15 mouse cellular contexts compared by ENCODE assay signal in the genomic region with DNA sequence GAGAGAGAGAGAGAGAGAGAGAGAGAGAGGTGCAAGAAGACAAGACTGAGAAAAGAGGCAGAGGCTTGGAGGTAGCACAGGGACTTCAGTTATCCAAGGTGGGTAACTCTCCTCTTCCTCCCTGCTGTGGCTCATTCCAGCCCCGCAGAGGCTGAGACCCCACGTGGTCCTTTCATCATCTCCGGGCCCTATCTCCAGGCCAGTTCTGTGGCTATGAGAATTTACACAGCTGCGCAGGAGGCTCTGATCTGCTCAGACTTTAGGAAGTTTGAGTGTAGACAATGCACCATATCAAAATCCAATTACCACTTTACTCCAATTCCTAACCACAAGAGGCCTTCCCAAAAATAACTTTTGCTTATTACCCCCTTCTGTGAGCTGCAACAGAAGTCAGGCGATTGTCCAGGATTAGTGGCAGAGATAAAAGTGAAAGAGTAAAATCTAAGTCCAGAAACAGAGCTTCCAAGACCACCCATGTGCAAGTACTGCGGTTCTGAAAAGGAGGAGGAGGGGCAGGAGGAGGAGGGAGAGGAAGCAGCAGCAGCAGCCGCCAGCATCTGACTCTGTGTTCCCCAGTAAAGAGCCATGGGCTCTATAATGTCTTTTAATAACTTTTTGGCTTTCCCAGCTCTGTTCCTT. TPM values are rescaled to one million over a fixed set of nuclear protein-coding genes. Genes with fewer than 3 reads are reported as not detected.
DNase-seq lines count a peak whose midpoint lies in the region; ATAC-seq and TF ChIP-seq lines count a peak whose summit lies in the region.
"Had no signal": no experiment of that assay in that cellular context is flagged by ENCODE, and none has a peak within 500 bp of the region (broad histone marks: within the 10 kb centered on the region; RNA-seq: fewer than 3 reads in every experiment).

No protein-coding gene starts in this region.

- DNase-seq in forebrain, embryonic 14.5 days (ENCODE audit: low spot score), result peak; percentile 32
- peak; percentile 34 for DNase-seq in kidney, postnatal 10 days
- DNase-seq in kidney, adult 2 months, result no peak
- peak; percentile 53 for DNase-seq in embryo, embryonic 9.5 days (ENCODE audit: extremely low spot score)
- peak; percentile 41 for DNase-seq in mesoderm, embryonic 11.5 days (ENCODE audit: low read depth, low spot score)
- no peak for DNase-seq in cerebellum, adult 11-12 months
- DNase-seq in gastrocnemius, postnatal 36 days, result no peak
- DNase-seq: adrenal gland, postnatal 36 days; cerebellum, adult 9-11 months; heart, postnatal 14 days; right cerebral cortex, postnatal 14 days had no signal

- H3K9me3 ChIP-seq in forebrain, embryonic 14.5 days (replicated peaks; ENCODE audit: control insufficient read depth, low read length), result no peaks in the 10 kb centered on the region
- no peaks in the 10 kb centered on the region for H3K9me3 ChIP-seq in forebrain, embryonic 12.5 days
- H3K9me3 ChIP-seq: forebrain, embryonic 13.5 days had no signal

- H3K4me2 ChIP-seq in forebrain, embryonic 14.5 days (ENCODE audit: low read length), result no peak overlapping the region
- H3K4me2 ChIP-seq in forebrain, embryonic 12.5 days, result no peak overlapping the region
- H3K4me2 ChIP-seq: forebrain, embryonic 13.5 days had no signal

- 7% methylated on average over 7 of the region's 7 CpGs for WGBS in forebrain, embryonic 14.5 days
- WGBS in forebrain, embryonic 12.5 days, result 2% methylated on average over 7 of the region's 7 CpGs
- WGBS in kidney, adult 2 months, result 60% methylated on average over 7 of the region's 7 CpGs

- no peaks in the 10 kb centered on the region for H3K27me3 ChIP-seq in forebrain, embryonic 14.5 days (replicated peaks; ENCODE audit: control insufficient read depth, insufficient read depth, low read length)
- peaks cover 14% of the 10 kb centered on the region for H3K27me3 ChIP-seq in forebrain, embryonic 12.5 days
- H3K27me3 ChIP-seq in kidney, adult 2 months (replicated peaks; ENCODE audit: control insufficient read depth, insufficient read depth, low read length), result no peaks in the 10 kb centered on the region

- TF ChIP-seq POLR2A in kidney, adult 2 months (IDR thresholded peaks at IDR 0.05; ENCODE audit: low read depth, low read length), result no peak

- no peak for TF ChIP-seq CTCF in kidney, adult 2 months (conservative IDR thresholded peaks at IDR 0.05; ENCODE audit: insufficient read depth, insufficient read length, low read depth, low read length)

- intact Hi-C loops in gastrocnemius, postnatal 36 days (cut with DNase I), result no loop called here

- H3K4me3 ChIP-seq in forebrain, embryonic 14.5 days (ENCODE audit: low read depth, low read length), result no peak overlapping the region
- H3K4me3 ChIP-seq in forebrain, embryonic 12.5 days (replicated peaks), result no peak overlapping the region
- no peak overlapping the region for H3K4me3 ChIP-seq in kidney, adult 2 months (ENCODE audit: insufficient read depth, low read depth, low read length)
- H3K4me3 ChIP-seq: forebrain, embryonic 13.5 days; layer of hippocampus, adult 2 months; myocyte had no signal

- peaks cover 25% of the 10 kb centered on the region for H3K4me1 ChIP-seq in forebrain, embryonic 14.5 days (ENCODE audit: control insufficient read depth, insufficient read depth, low read length)
- peaks cover 41% of the 10 kb centered on the region for H3K4me1 ChIP-seq in forebrain, embryonic 12.5 days
- H3K4me1 ChIP-seq in kidney, adult 2 months (ENCODE audit: control insufficient read depth, insufficient read depth, low read length), result no peaks in the 10 kb centered on the region

- H3K27ac ChIP-seq in forebrain, embryonic 14.5 days (ENCODE audit: low read depth, low read length), result no peak overlapping the region
- H3K27ac ChIP-seq in forebrain, embryonic 12.5 days, result no peak overlapping the region; the same call in 1 of the 2 replicates
- H3K27ac ChIP-seq in kidney, adult 2 months (ENCODE audit: insufficient read depth, low read depth, low read length), result no peak overlapping the region
- H3K27ac ChIP-seq: forebrain, embryonic 13.5 days; layer of hippocampus, adult 2 months had no signal

- ATAC-seq in forebrain, embryonic 14.5 days, result no peak
- no peak for ATAC-seq in forebrain, embryonic 12.5 days (ENCODE audit: low FRiP score)
- ATAC-seq: forebrain, embryonic 13.5 days had no signal

- no peaks in the 10 kb centered on the region for H3K36me3 ChIP-seq in forebrain, embryonic 14.5 days (ENCODE audit: control insufficient read depth, insufficient read depth, low read length)
- no peaks in the 10 kb centered on the region for H3K36me3 ChIP-seq in forebrain, embryonic 12.5 days (replicated peaks)
- no peaks in the 10 kb centered on the region for H3K36me3 ChIP-seq in kidney, adult 2 months (ENCODE audit: control insufficient read depth, insufficient read depth, low read length)

- H3K9ac ChIP-seq in forebrain, embryonic 14.5 days (ENCODE audit: low read length), result no peak overlapping the region
- no peak overlapping the region for H3K9ac ChIP-seq in forebrain, embryonic 12.5 days
- H3K9ac ChIP-seq: forebrain, embryonic 13.5 days had no signal

RNA-seq across cellular contexts. Expression of a gene that starts 57.6 kb away (rescaled TPM):
- polyA plus RNA-seq in forebrain, embryonic 14.5 days (2014; fragmentation: Nextera tagmentation; extraction: Ambion mirVana), result 11.1 and 11.8 TPM in 2 replicates
- 23.6 and 32.3 TPM in 2 replicates for polyA plus RNA-seq in forebrain, embryonic 12.5 days (2016; fragmentation: Nextera tagmentation; extraction: Ambion mirVana)
- polyA plus RNA-seq in kidney, adult 2 months (2012; rRNA removed), result 35.2 and 37.8 TPM in 2 replicates
- total RNA-seq in gastrocnemius, postnatal 36 days (2021), result under 1 TPM; 0.74 to 0.84 TPM

Comparison
In these comparisons a context has a peak if more than half of its experiments do, and no peak if none do; other contexts are left out.
1. DNase-seq: peak in forebrain, embryonic 14.5 days (single experiment), kidney, postnatal 10 days (single experiment), embryo, embryonic 9.5 days (single experiment) and mesoderm, embryonic 11.5 days (single experiment); none in kidney, adult 2 months (single experiment), cerebellum, adult 11-12 months (single experiment) and gastrocnemius, postnatal 36 days (0 of 2).